Mouse (Mus musculus) hindbrain, embryonic 14.5 days (tissue): ENCODE results near the gene Olfr1349. TPM values are rescaled to one million over a fixed set of nuclear protein-coding genes. Genes with fewer than 3 reads are reported as not detected.
"Not testable (repeated sequence)": the region's sequence is repeated elsewhere in the genome, so short reads cannot be mapped to it uniquely, and the experiment has no call there.

ENCODE experiments used
- ATAC-seq: fragments of 200-750 bp; cut with Nextera tagmentation; 2 replicates; pipeline ENCODE4 v1.8.0; 2017; ENCODE audit warnings: moderate number of reproducible peaks, mild to moderate bottlenecking, moderate TSS enrichment, moderate library complexity; ENCODE audit not compliant: low FRiP score
- DNase-seq: peaks from one replicate; pipeline ENCODE4 v3.0.0-alpha.2; 2015; ENCODE audit warnings: low spot score
- H3K27ac ChIP-seq: fragments of 300-500 bp; sonication (generic); 2 replicates; pipeline ENCODE4 v1.5.1; 2014; ENCODE audit warnings: mild to moderate bottlenecking, moderate library complexity
- H3K27me3 ChIP-seq: fragments of 300-500 bp; sonication (generic); 2 replicates; pipeline ENCODE4 v1.6.1; 2014; ENCODE audit warnings: mild to moderate bottlenecking, low read length, mixed read lengths; ENCODE audit not compliant: control insufficient read depth, insufficient read depth
- H3K36me3 ChIP-seq: fragments of 300-500 bp; sonication (generic); replicated peaks from 2 replicates; pipeline ENCODE4 v1.6.1; 2014; ENCODE audit not compliant: control insufficient read depth, insufficient read depth
- H3K4me1 ChIP-seq: fragments of 300-500 bp; sonication (generic); replicated peaks from 2 replicates; pipeline ENCODE4 v1.6.1; 2014; ENCODE audit warnings: antibody characterized with exemption, low read length, mixed read lengths; ENCODE audit not compliant: control insufficient read depth, insufficient read depth
- H3K4me2 ChIP-seq: fragments of 300-500 bp; sonication (generic); replicated peaks from 2 replicates; pipeline ENCODE4 v1.6.1; 2014; ENCODE audit warnings: mild to moderate bottlenecking, moderate library complexity
- H3K4me3 ChIP-seq: fragments of 300-500 bp; sonication (generic); replicated peaks from 2 replicates; pipeline ENCODE4 v1.5.1; 2014; ENCODE audit warnings: mild to moderate bottlenecking, low read length
- H3K9ac ChIP-seq: fragments of 300-500 bp; sonication (generic); 2 replicates; pipeline ENCODE4 v1.6.1; 2014
- H3K9me3 ChIP-seq: fragments of 300-500 bp; sonication (generic); 2 replicates; pipeline ENCODE4 v1.6.1; 2016; ENCODE audit warnings: low read length; ENCODE audit not compliant: control insufficient read depth
- WGBS: fragments of 180-500 bp; shearing (Covaris S2); extraction: QIAGEN DNeasy Blood & Tissue Kit; methylation state at CpG from one replicate; pipeline ENCODE4 v1.1.7; 2014; 5-methylcytosine and 5-hydroxymethylcytosine counted together
- polyA plus RNA-seq: library from polyadenylated mRNA; unstranded; fragments of >200 nt; fragmentation: Nextera tagmentation; extraction: Ambion mirVana; gene quantifications from 2 replicates; pipeline ENCODE4 v1.2.1, GENCODE M21; 2014

Olfr1349 gene
- not detected in 2 replicates for polyA plus RNA-seq

GRCm38 (mm10) chr7:6522850-6523249 is at the start of gene Olfr1349:
Olfr1349 (minus strand) TSS chr7:6522950.
- no peaks in the 10 kb centered on the region for H3K4me1 ChIP-seq
- no peak within 1 kb of the TSS for H3K9ac ChIP-seq
- ATAC-seq (no peak), DNase-seq (no peak)
- 81% methylated on average over 5 of the region's 5 CpGs for WGBS
- H3K4me3 ChIP-seq: no peak within 1 kb of the TSS
- 0 out of 2 replicates have a peak, but pooled peaks cover 5% of the 10 kb centered on the region for H3K9me3 ChIP-seq
- H3K4me2 ChIP-seq: no peak within 1 kb of the TSS
- no peaks in the 10 kb centered on the region for H3K36me3 ChIP-seq
- no peak within 1 kb of the TSS for H3K27ac ChIP-seq
- H3K27me3 ChIP-seq: no peaks in the 10 kb centered on the region

- DNase-seq (no peak), ATAC-seq (no peak)
Observed at GRCm38 (mm10) chr7:6564541-6564940, 41.8 kb upstream of the Olfr1349 start, which contains the start of gene Olfr1350. Olfr1350 (plus strand) TSS chr7:6564841.

GRCm38 (mm10) chr7:6526141-6526540 is 3.4 kb upstream of the Olfr1349 start:
- 63% methylated on average over 5 of the region's 5 CpGs for WGBS
- no peak overlapping the region for H3K27ac ChIP-seq
- ATAC-seq (no peak), DNase-seq (no peak)
- no peak overlapping the region for H3K4me2 ChIP-seq
- H3K4me3 ChIP-seq: no peak overlapping the region
- 0 out of 2 replicates have a peak, but pooled peaks cover 5% of the 10 kb centered on the region for H3K9me3 ChIP-seq
- H3K36me3 ChIP-seq: no peaks in the 10 kb centered on the region
- H3K9ac ChIP-seq: no peak overlapping the region
- no peaks in the 10 kb centered on the region for H3K4me1 ChIP-seq
- H3K27me3 ChIP-seq: no peaks in the 10 kb centered on the region

More at GRCm38 (mm10) chr7:6564541-6564940, 41.8 kb upstream of the Olfr1349 start, which contains the start of gene Olfr1350:
- no peak within 1 kb of the TSS for H3K9ac ChIP-seq
- no peak within 1 kb of the TSS for H3K4me2 ChIP-seq
- H3K4me3 ChIP-seq: no peak within 1 kb of the TSS
- no peaks in the 10 kb centered on the region for H3K9me3 ChIP-seq
- H3K36me3 ChIP-seq: no peaks in the 10 kb centered on the region
- H3K27me3 ChIP-seq: no peaks in the 10 kb centered on the region
- no peaks in the 10 kb centered on the region for H3K4me1 ChIP-seq
- no peak within 1 kb of the TSS for H3K27ac ChIP-seq

DNA sequence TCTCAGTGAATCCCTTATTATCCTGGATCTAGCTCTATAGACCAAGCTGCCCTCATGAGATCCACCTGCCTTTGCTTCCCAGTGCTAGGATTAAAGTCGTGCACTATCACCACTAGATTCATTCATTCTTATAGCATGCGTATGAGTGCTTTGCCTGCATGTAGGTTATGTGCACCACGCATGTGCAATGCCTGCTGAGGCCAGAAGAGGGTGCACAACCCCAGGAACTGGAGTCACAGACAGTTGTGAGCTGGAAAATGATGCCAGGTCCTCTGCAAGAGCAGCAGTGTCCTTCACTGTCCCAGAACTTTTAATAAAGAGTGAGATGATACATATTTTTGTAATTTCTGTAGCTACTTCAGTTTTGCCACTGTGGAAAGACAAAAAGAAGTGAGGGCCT is 2.3 kb upstream of the Olfr1349 start:
- Histone ChIP-seq H3K9me3 (0 out of 2 replicates have a peak, but pooled peaks cover 5% of the 10 kb centered on the region), H3K27ac (no peak overlapping the region), H3K36me3 (no peaks in the 10 kb centered on the region), H3K9ac (no peak overlapping the region), H3K4me2 (no peak overlapping the region), H3K4me1 (no peaks in the 10 kb centered on the region), H3K4me3 (no peak overlapping the region), H3K27me3 (no peaks in the 10 kb centered on the region)
- DNase-seq (no peak), ATAC-seq (no peak)
- 60% methylated on average over 3 of the region's 3 CpGs for WGBS

DNA sequence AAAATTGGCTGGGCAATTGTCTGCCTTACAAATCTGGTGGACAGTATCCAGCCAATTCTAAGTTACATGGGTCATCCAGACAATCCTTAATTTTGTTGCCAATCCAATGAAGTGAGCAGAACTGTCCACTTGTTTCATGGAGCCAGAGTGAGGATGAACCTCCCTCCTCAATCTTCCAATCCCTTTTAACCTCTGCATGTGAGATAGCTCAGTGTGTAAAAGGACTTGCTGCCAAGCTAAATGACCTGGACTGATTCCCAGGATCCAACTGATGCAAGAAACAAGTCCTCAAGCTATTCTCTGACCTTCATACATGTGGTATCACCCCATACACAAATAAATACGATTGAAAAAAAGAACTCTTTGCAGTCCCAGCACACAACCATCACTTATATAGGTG is 1.1 kb downstream of the Olfr1349 start:
- H3K27me3 ChIP-seq: no peaks in the 10 kb centered on the region
- 40% methylated on average over 1 of the region's 1 CpGs for WGBS
- H3K9me3 ChIP-seq: 0 out of 2 replicates have a peak, but pooled peaks cover 5% of the 10 kb centered on the region
- no peak overlapping the region for H3K4me3 ChIP-seq
- ATAC-seq (no peak), DNase-seq (no peak)
- H3K36me3 ChIP-seq: no peaks in the 10 kb centered on the region
- no peaks in the 10 kb centered on the region for H3K4me1 ChIP-seq
- H3K4me2 ChIP-seq: no peak overlapping the region
- no peak overlapping the region for H3K27ac ChIP-seq
- H3K9ac ChIP-seq: no peak overlapping the region

DNA sequence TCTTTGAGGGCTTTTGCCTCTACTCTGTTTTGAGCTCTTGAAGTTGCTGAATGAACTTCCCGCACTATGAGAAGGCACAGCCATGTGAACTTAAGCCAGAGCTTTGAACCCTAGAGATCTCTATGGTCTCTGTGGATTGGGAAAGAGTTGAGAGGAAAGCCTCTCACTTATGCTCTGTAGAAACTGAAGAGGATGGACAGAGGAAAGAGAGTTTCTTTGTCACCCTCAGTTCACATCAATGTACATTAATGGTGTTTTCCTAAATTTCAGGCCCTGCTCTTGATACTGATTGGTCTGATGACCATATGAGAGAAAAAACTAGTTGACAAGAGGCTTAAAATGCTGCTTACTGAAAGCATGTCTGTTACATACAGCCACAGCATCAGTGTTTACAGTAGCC is 14.1 kb downstream of the Olfr1349 start, which contains the start of gene Olfr1348:
Gene Olfr1348, minus strand, starts transcription at position 101 of the 400 bp plus-strand sequence.
- H3K9me3 ChIP-seq: 0 out of 2 replicates have a peak, but pooled peaks cover 8% of the 10 kb centered on the region
- H3K27me3 ChIP-seq: no peaks in the 10 kb centered on the region
- H3K4me2 ChIP-seq: no peak within 1 kb of the TSS
- no peak within 1 kb of the TSS for H3K27ac ChIP-seq
- no peak for ATAC-seq
- no peaks in the 10 kb centered on the region for H3K4me1 ChIP-seq
- H3K9ac ChIP-seq: no peak within 1 kb of the TSS
- no peak within 1 kb of the TSS for H3K4me3 ChIP-seq
- no peak for DNase-seq
- WGBS: 91% methylated on average over 1 of the region's 1 CpGs
- no peaks in the 10 kb centered on the region for H3K36me3 ChIP-seq

GRCm38 (mm10) chr7:6499655-6500054 is 23.1 kb downstream of the Olfr1349 start, which contains the start of gene Olfr1347:
Olfr1347 (minus strand) TSS chr7:6499755.
- Histone ChIP-seq H3K4me1 (no peaks in the 10 kb centered on the region), H3K36me3 (no peaks in the 10 kb centered on the region), H3K9ac (no peak within 1 kb of the TSS), H3K27ac (no peak within 1 kb of the TSS), H3K9me3 (no peaks in the 10 kb centered on the region), H3K27me3 (no peaks in the 10 kb centered on the region), H3K4me3 (no peak within 1 kb of the TSS), H3K4me2 (no peak within 1 kb of the TSS)
- ATAC-seq (no peak), DNase-seq (no peak)
- 50% methylated on average over 1 of the region's 1 CpGs for WGBS

GRCm38 (mm10) chr7:6486841-6487240 is 35.9 kb downstream of the Olfr1349 start, which contains the start of gene Olfr5:
Olfr5 (minus strand) TSS chr7:6486941.
- Histone ChIP-seq H3K9me3 (peaks cover 5% of the 10 kb centered on the region; the same call in 1 of the 2 replicates), H3K4me3 (no peak within 1 kb of the TSS), H3K4me1 (no peaks in the 10 kb centered on the region), H3K27ac (no peak within 1 kb of the TSS), H3K36me3 (no peaks in the 10 kb centered on the region), H3K9ac (no peak within 1 kb of the TSS), H3K4me2 (no peak within 1 kb of the TSS), H3K27me3 (no peaks in the 10 kb centered on the region)
- 30% methylated on average over 2 of the region's 2 CpGs for WGBS
- no peak for ATAC-seq
- DNase-seq: no peak

GRCm38 (mm10) chr7:6477633-6478032 is 45.1 kb downstream of the Olfr1349 start:
- not testable (repeated sequence) for H3K4me3 ChIP-seq, H3K27me3 ChIP-seq, H3K4me2 ChIP-seq, H3K9me3 ChIP-seq, H3K27ac ChIP-seq, H3K36me3 ChIP-seq, H3K4me1 ChIP-seq, DNase-seq, H3K9ac ChIP-seq, ATAC-seq
- 71% methylated on average over 2 of the region's 2 CpGs for WGBS

- no peaks in the 10 kb centered on the region for H3K36me3 ChIP-seq
- H3K9me3 ChIP-seq: no peaks in the 10 kb centered on the region
- H3K4me3 ChIP-seq: no peak within 1 kb of the TSS
- no peaks in the 10 kb centered on the region for H3K4me1 ChIP-seq
- no peak for DNase-seq
- no peaks in the 10 kb centered on the region for H3K27me3 ChIP-seq
- H3K27ac ChIP-seq: no peak within 1 kb of the TSS
- no peak within 1 kb of the TSS for H3K4me2 ChIP-seq
- ATAC-seq: no peak
- H3K9ac ChIP-seq: no peak within 1 kb of the TSS
Observed at GRCm38 (mm10) chr7:6466951-6467350, 55.8 kb downstream of the Olfr1349 start, which contains the start of gene Olfr1346. Olfr1346 (plus strand) TSS chr7:6467101.
